Mouse (Mus musculus) natural killer cell, adult 2 months (primary cell): ENCODE results near the gene Myh1.

ENCODE experiments used
- DNase-seq, 2 experiments: peaks; one replicate each; pipeline ENCODE4 v3.0.0; 2022; ENCODE audit warnings: low spot score in 2 of 2

Gene Myh1

GRCm38 (mm10) chr11:67199752-67200151 lies at the start of gene Myh1:
TSS of gene Myh1 (plus strand) at chr11:67200052.
- DNase-seq, result no peak

- DNase-seq, result no peak
Observed at GRCm38 (mm10) chr11:67150237-67150636, 49.6 kb upstream of the Myh1 start.

DNA sequence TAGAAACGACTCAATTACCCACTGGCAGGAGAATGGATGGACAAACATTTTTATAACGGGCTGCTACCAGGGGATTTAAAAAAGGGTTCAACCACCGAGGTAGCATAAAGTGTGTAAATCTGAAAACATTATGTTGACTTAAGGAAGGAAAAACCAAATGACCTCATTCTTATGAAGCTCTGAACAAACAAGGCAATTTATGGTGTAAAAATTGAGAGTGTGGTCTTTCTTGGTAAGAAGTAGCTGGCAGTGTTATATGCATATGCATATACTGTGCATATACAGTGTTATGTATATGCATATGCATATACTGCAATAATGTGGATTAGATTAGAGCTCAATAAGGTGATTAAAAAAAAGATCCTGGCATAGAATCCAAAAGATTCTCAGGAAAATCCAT lies 48.7 kb upstream of the Myh1 start:
- DNase-seq, result no peak

DNA sequence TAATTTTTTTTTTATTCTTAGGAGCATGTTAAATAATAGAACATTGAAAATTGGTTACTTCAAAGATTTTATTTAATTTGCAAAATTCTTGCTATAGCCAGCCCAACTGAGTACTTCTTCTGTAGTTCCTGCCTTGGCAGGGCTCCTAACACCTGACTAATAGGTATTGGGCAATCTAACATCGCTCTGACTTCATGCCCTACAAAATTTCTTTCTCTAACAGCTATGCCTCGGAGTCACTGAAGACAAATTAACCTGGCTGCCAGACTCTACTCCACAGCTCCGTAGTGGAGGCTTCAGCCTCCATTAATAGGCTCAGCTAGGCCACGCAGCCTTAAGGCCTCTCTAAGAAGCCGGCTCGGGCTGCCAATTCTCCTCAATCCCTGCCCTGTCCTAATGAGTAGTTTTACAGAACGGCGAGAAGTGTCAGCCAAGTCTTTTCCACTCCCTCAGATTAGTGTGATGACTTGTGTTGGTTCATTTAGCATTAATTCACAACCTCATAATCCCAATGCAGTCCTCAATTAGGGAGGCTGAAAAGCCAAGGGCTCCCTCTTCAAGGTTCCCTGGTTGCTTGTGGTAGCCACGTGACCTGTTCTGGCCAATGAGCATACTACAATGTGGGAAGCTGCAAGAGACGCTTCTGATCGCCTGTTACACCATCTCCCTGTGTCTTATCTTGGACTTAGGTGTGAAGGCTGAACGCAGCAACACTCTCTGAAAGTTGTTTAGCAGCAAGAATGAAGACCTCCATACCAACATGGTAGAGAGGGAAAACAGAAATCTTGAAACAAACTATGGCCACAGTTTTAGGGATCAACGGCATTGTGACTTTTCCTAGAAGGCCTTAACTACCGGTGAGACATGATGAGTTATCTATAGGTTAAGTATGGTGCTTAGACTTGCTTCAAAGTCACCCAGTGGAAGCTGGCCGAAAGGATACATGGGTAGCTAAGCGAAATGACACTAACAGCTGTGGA lies 47.9 kb upstream of the Myh1 start:
- no peak for DNase-seq

DNA sequence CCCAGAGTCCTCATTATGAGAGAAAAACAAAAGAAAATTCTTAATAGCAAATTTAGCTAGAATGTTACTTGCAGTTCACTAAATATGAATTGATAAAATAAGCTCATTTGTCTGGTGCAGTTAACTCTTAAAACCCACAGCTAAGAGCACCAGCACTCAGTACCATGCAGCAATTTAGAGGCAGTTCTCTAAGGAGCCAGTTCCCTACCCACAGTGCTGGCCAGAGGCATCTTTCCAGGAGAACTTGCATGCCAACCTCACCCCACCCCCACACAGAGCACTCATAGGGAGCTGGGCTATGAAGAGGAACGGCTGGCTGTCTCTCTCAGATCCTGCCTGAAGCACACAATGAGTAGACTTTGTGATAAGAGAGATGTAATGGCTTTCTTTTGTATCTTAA lies 46.7 kb upstream of the Myh1 start:
- DNase-seq, result no peak

DNA sequence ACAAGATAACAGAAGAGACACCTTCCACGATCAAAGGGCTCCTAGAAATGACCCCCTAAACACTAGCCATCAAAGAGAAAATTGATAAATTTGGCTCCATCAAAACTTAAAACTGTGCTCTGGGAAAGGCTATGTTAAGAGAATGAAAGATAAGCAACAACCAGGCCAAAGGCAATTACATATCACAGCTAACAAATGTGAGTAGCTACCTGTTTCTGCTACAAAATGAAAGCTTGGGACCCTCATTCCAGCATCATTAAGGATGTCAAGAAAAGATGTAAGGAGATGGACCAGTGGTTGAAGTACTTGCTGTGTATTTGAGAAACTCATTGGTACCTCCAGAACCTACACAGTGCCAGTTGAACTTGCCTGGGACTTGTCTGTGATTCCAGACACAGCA lies 46.0 kb upstream of the Myh1 start:
- no peak for DNase-seq

DNA sequence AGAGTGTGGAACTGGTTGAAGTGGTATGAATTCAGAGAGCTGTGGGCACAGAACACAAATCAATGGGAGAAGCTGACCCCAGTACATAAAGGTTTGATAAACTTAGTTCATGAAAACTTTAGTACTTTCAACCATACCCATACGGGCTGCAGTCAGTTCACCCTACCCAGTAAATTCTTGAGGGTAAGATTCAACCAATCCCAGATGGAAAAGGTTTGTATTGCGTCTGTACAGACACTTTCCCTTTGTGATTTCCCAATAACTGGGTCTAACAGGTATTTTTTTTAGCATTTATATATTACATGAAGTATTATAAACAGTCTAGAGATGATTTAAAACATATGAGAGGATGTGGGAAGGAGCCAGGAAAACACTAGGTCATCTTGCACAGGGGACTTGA lies 44.2 kb upstream of the Myh1 start:
- no peak for DNase-seq

DNA sequence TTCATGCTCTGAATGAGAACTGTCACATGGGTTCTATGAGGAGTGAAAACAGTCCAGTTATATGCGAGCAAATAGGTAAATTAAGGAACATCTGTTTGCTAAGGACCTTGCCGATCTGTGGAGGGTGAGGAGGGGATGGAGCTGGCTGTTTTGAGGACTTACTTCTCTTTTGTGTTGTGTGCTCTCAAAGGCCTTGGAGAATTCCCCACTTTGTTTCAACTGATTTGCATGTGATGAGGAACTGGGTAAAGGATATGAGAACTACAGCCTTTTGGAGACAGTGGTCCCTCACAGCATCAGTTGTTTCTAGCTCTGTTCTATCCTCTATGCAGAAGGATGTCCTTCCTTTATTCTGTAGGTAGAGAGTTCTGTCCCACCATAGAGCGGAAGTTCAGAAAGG lies 39.7 kb upstream of the Myh1 start:
- DNase-seq, result peak in 1 of 2 experiments; percentile 3

GRCm38 (mm10) chr11:67163701-67164100 lies 36.2 kb upstream of the Myh1 start:
- DNase-seq, result no peak

DNA sequence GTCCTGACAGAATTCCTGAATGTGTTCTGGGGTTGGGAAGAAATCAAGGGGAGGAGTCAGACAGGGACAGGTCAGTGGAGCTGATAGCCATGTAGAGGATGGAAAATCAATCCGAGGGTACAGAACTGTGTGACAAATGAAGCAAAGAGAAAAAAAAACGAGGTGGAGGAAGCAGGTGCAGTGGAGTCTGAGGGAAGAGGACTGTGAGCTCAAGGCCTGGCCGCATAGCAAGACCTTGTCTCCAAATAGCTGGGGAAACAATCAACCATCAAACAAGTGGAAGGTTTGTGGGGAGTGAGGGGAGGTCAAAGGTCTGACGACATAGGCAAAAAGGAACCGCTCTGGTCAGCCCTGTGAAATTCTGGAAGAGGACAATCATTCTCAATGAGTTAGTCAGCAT lies 35.0 kb upstream of the Myh1 start:
- DNase-seq, result no peak

GRCm38 (mm10) chr11:67169301-67169700 lies 30.6 kb upstream of the Myh1 start:
- DNase-seq, result no peak

- DNase-seq, result no peak
Observed at GRCm38 (mm10) chr11:67170727-67171126, 29.1 kb upstream of the Myh1 start, which contains the start of gene Myh2. TSS of gene Myh2 (plus strand) at chr11:67171027.

DNA sequence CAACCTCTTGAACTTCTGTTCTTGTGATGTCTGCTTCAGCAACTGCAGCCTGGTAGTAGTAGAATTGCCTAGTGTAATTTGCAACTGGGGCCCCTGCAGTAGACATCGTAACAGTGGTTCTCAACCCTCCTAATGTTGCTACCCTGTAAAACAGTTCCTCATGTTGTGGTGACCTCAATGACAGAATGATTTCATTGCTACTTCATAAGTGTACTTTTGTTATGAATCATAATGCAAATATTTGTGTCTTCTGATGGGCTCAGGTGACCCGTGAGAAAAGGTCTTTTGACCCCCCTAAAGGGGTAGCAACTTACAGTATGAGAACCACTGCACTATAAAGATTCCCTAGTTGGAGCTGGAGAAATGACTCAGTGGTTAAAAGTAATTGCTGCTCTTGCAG lies 27.4 kb upstream of the Myh1 start:
- no peak for DNase-seq

DNA sequence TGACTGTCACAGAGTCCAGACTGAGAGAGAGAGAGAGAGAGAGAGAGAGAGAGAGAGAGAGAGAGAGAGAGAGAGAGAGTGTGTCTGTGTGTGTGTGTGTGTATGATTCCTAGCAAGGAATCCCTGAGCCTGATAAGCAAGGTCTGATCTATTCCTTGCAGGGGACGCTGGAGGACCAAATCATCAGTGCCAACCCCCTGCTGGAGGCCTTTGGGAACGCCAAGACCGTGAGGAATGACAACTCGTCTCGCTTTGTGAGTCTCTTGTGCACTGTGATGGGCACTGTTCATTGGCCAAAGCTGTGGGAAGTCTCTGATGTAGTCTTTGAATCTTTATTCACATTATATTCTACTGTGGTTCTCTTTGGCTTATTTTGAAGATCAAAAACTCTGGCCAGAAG lies 23.5 kb upstream of the Myh1 start:
- no peak for DNase-seq

DNA sequence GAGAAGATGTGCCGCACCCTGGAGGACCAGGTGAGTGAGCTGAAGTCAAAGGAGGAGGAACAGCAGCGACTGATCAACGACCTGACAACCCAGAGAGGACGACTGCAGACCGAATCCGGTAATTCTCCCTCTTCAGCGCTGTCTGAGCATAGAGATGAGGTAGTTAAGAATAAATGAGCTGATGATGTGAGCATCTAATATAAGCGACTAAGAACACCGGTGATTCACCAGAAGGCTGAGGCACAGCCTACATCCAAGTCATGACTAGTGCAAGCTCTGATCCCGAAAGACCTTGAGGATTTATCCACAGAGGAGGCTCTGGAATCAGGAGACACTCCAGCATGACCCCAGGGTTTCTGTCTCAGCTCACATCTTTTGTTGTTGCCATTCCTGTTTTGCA lies 9.5 kb upstream of the Myh1 start:
- no peak for DNase-seq

DNA sequence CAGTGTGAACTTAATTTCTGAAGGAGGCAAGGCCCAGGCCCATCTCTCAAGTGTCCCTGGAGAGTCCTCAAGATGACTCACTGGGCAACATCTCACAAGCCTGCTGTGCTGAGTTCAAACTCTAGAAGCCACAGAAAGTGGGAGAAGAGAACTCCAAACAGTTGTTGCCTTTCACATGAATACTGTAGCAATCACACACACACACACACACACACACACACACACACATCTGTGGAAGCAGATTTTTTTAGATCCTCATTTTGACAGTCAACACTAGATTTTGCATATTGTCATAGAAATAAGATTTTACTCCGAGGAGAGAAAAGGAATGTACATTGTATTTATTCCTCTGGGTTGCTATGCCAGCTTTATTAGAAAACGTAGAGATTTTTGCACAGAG lies 9.0 kb upstream of the Myh1 start:
- no peak for DNase-seq

DNA sequence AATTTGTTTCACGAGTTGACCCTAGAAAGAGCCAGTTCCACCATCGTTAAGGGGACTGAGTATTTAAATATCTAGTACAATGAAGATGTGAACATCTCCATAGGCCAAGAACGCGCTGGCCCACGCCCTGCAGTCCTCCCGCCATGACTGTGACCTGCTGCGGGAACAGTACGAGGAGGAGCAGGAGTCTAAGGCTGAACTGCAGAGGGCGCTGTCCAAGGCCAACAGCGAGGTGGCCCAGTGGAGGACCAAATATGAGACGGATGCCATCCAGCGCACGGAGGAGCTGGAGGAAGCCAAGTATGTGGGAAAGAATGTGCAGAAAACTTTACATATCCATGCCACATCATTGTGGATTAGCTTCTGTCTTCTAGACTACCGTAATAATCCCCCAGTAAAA lies 8.4 kb upstream of the Myh1 start:
- no peak for DNase-seq

DNA sequence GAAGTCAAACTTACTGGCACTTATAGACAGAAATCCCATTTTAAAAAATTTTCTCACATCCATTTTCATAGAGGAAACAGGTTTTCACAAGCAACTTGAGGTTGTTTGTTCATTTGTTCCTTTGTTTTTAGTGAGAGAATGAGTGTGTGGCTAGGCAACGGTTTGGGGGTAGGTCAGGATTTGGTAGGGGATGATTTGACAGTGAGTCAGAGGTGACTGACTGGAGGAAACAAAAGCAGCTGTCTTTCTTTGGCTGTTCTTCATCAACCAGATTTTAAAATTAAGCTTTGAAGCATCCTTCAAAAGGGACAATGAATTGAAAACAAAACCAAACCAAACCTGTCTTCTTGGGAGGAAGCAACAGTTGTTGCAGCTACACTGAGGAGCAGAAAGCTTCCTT lies 531 bp upstream of the Myh1 start:
- no peak for DNase-seq

GRCm38 (mm10) chr11:67204766-67205165 lies 4.9 kb downstream of the Myh1 start:
- DNase-seq, result no peak

DNA sequence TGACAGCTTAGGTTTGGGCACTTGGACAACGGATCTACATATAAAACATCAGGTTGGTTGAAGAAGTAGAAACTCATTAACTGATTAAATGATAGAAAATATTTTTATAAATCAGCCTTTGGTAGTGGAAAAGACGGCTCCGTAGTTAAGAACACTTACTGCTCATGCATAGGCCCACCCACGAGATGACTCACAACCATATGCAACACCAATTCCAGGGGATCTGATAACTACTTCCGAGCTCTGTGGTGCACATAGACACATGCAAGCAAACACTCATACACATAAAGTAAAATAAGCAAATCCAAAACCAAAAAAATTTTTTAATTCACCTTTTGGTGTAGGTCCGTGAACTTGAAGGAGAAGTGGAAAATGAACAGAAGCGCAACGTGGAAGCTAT lies 22.0 kb downstream of the Myh1 start:
- DNase-seq, result no peak

GRCm38 (mm10) chr11:67224466-67224865 lies 24.6 kb downstream of the Myh1 start:
- no peak for DNase-seq

GRCm38 (mm10) chr11:67228731-67229130 lies 28.9 kb downstream of the Myh1 start:
- DNase-seq, result no peak

- no peak for DNase-seq
Observed at GRCm38 (mm10) chr11:67229166-67229565, 29.3 kb downstream of the Myh1 start.

DNA sequence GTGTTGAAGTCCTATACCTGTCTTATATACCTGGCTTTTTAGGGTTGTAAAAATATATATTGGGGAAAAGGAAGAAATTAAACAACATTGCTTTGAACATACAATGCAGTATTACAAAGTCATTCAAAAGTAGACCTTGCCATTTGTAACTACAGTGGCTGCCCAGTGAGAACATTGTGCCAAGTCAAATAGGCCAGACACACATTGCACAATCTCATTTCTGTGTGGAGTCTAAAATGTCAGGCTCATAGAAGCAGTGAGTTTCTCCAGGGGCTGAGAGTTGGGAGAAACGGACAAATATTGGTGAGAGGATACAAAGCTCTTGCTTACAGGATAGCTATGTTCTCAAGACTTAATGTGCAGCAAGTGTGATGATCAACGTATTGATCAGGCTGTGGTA lies 30.1 kb downstream of the Myh1 start:
- DNase-seq, result no peak
